Mouse (Mus musculus) kidney, postnatal 4 days (tissue): ENCODE measurements at regions not wholly inside any gene's neighbourhood (a gene's known extent, or its start where the extent isn't known, plus 50 kb on each side); places are given as distances from the start of the nearest gene placed in this dataset.
A peak's percentile ranks its signal among the peaks of the same experiment; 100 is the strongest.

Source experiments
- DNase-seq, 2 experiments: peaks; one replicate each; pipeline ENCODE4 v3.0.0; 2021; ENCODE audit warnings: mixed read lengths in 2 of 2

GRCm38 (mm10) chr9:74342176-74342575, 232.0 kb downstream of the Wdr72 start:
- DNase-seq, result no peak

- DNase-seq, result no peak
These were observed 234.9 kb downstream of the Wdr72 start for GRCm38 (mm10) chr9:74345027-74345426.

GRCm38 (mm10) chr9:74348776-74349175, 238.6 kb downstream of the Wdr72 start:
- DNase-seq, result no peak

- no peak for DNase-seq
These were observed 255.8 kb downstream of the Wdr72 start for GRCm38 (mm10) chr9:74365930-74366438.

DNA sequence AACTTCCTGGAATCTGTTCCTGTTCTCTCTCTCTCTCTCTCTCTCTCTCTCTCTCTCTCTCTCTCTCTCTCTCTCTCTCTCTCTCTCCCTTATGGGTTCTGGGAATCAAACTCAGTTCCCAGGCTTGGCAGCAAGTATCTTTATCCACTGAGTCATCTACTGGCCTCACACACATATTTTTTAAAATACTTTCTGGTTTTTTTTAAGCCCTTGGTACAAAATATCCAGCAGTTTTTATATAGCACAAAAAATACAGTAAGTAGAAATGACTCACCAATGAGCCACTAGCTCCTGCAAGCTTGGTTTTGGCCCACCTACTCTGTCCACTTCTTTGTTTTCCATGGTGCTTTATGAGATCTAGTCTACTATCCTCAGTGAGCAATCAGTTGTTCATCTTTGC, 266.0 kb downstream of the Wdr72 start:
- no peak for DNase-seq

DNA sequence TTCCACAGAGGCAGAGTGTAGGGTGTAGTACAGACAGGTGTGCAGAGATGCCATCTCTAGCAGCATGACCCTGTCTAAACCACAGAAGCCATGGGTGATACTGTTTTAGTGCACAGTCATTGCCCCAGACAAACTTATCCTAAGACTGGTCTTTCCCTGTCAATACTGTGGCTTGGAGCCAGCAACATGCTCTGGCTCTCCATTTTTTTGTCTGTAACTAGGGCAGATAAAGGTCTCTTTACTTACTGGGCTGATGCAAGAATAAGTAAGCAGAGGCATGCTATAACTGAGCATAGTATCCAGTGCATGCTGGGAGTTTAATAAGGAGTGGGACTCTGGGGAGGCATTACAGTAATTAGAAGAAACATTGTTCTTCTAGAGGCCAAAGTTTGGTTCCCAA, 267.0 kb downstream of the Wdr72 start:
- no peak for DNase-seq

DNA sequence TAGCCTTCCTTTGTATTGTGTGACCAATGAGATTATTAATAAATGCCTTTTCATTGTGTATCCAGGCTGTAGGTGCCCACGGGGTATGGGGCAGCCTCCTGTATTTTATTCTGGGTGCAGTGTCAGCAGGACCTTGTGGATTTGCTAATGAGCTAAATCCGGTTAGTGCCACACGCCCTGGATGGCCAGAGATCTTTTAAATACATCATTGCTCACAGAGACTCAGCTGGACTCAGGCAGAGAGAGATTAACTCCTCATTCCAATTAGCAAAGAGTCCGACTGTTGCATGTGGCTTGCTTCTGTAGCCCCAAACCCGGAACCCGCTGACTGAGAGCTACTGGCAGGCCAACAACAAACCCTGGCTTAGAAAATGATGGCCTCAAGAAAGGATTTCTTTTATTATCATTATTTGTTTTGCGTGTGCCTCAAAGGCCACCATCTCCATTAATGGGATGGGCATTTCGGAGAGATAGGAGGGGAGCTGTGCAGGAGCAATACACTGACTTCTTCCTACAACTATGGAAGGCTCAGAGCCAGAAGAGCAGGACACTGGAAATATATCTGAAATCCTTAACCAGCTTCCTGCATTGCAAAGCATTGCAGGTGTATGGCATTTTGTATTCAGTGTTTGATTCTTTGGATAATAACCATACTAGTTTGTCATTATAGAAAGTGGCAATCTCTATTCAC, 274.2 kb downstream of the Wdr72 start:
- no peak for DNase-seq

GRCm38 (mm10) chr9:74425594-74425993, 315.4 kb downstream of the Wdr72 start:
- DNase-seq, result no peak

- DNase-seq, result peak; percentile 3
These were observed 339.8 kb downstream of the Wdr72 start for GRCm38 (mm10) chr9:74449981-74450380.

DNA sequence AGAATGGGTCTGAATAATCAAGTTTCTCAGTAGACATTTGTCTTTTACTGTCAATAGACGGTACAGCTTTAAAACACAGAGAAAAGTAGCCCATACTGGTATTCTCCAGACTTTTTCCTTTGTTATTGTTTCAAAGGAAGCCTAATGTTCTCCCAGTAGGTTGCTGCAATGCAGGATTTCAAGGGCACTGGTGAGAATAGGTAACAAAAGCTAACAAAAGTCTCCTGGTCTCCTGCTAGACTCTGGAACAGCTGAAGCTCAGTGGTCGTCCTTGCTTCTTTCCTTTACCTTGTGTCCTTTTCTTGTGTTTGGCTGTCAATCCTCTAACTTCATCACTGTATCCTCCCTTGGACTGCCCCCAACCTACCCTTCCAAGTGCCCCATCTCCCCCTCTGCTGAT, 350.9 kb downstream of the Wdr72 start:
- no peak for DNase-seq

GRCm38 (mm10) chr9:74476830-74477229, 366.7 kb downstream of the Wdr72 start:
- DNase-seq, result no peak

- no peak for DNase-seq
These were observed 369.1 kb downstream of the Wdr72 start for GRCm38 (mm10) chr9:74479273-74479672.

DNA sequence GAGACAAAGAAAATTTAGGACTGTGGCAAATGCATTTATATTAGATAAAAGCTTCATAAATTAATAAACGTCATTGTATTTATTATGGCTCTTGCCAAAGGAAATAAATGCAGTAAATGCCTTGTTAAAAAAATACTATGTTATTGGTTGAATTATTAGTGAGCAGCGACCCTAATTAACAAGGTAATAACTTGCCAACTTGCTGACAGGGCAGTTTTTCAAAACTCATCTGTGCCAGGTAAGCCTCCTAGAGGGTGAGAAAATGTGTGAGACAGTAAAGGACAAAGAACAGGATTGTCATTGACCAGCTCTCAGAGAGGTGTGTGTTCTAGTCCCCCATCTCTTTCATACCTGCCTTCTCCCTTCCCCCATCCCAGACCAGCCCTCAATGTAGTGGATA, 347.8 kb upstream of the Onecut1 start:
- no peak for DNase-seq

DNA sequence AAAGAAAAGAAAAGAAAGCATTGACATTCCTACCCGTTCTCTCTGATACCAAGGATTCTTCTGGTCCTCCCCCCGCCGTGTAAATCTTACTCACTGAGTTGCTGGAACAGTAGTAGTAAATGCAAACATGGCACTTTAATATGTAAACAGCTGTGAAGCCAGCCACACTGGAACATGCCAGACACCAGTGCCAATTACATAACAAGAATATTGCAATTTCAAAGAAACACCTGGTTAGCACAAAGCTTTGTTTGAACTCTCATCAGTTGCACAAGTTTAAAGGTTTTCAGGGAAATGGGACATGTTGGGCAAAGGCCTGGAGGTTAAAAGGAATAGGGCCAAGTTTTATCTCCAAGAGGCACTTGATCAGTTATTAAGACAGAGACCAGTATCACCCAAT, 333.2 kb upstream of the Onecut1 start:
- DNase-seq, result no peak

DNA sequence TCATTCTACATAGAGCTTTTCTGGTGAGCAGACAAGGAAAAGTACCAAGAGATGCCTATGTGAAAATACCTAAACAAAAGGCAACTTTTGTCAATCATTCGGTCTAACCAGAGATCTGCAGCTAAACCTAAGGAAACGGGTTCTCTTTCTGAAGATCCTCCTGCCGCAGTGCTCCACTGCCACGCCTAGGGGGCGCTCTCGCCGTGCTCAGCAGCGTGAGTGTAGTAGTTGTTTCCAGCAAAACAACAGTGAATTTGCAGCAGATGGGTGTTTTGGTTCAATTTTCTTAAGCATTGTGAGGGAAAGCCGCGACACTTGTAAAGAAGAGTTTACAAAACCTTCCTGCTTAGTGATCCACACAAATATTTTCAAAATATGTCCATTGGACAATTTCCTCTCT, 331.4 kb upstream of the Onecut1 start:
- DNase-seq, result peak; percentile 68 to 69

DNA sequence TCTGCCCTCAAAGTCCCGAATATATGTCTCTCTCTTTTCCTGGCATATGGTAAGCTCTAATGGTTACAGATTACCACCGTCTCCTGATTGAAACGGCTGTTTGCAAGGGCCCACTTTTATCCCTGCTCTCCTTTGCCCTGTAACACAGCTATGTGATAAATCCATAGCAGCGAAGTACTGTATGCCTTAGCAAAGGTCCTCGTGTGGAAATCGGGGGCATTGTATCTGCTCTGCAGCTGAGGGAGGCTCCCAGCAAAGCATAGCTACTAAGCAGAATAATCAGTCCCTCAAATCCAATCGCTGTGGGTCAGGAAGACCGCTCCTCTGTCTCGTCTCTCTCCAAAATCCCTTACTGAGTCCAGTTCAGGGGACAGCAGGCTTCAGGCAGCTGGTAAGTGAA, 331.0 kb upstream of the Onecut1 start:
- no peak for DNase-seq

- no peak for DNase-seq
These were observed 329.7 kb upstream of the Onecut1 start for GRCm38 (mm10) chr9:74531986-74532385.

DNA sequence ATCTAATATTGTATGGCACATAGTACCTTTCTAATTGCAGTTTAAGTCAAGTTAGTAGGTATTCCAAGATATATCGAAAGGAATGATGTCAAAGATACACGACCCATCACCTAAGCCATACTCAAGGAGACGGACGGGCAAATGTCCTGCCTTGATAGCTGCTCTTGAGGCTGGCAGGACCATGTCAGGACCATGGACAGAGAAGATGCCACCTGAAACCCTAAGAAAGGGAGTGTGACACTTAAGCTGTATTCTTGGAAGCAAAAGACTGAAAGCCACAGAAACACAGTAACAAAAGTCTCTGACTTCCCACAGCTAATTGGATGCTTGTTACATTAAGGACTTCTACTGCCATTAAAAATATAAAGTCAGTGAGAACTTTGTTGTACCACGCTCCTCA, 326.7 kb upstream of the Onecut1 start:
- DNase-seq, result peak; percentile 45 to 60

DNA sequence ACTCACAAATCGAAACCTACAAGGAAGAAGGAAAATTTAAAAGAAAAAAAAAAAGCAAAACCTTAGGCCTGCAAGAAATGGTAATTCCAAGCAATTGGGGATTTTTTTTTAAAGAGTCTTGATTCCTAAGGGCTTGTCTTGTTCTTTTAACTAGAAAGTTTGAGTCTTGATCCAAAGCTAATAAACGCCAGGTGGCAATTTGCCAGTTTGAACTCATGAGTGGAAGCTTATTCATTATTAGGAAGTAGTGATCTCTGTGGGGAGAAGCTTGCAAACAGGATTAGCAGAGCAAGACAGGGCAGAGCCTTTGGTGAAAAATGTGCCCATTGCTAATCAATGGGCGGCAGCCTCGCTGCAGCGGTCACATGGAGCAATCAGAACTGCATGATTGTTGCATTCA, 305.6 kb upstream of the Onecut1 start:
- DNase-seq, result no peak

DNA sequence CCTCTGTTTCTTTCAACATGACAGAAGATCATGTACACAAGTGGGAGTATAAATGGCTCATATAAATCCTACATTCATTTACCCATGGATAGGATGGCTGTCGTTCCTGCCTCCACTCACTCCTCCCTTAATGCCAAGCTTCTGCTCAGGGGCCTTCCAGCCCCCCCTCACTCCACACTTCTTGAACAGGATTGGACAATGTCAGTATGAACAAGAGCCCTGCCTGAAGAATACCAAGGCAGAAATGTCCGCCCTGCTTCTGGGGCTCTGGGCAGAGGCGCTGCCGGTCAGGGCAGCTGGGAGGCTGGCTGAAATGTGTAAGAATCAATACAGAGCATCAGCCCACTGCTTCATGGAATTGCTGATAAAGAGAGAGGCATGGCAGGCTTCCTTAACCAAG, 269.0 kb upstream of the Onecut1 start:
- DNase-seq, result no peak

DNA sequence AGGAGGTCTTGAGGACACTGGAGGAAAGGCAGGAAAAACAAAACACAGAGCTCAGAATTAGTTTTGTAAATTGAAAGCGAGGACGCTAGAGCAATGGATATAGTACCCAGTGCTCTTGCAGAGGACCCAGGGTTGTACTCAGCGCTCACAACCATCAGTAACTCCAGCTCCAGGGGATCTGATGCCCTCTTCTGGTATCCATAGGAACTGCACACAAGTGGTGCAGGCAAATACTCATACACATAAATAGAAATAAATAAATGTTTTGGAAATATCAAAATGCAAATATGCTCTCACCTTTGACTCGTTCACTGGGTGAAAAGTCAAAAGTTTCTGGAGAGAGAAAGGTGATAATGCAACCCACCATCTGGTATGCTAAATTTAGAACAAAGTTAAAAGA, 267.8 kb upstream of the Onecut1 start:
- DNase-seq, result no peak

DNA sequence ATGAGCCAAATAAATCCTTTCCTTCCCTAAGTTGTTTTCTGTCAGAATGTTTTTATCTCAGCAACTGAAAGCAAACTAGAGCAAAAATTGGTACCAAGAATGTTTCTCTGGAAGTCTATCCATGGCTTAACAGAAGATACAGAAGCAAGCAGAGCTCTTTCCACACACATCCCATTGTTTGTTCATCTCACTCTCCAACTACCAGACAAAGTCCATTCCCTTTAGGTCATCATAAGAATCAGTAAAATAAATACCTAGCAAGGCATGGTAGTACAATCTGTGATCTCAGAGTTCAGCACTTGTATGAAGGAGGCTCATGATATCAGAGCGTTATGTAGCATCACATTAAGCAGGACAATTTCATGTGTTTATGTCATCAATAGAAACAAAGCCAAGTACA, 257.3 kb upstream of the Onecut1 start:
- DNase-seq, result no peak

- DNase-seq, result no peak
These were observed 239.8 kb upstream of the Onecut1 start for GRCm38 (mm10) chr9:74621957-74622356.

DNA sequence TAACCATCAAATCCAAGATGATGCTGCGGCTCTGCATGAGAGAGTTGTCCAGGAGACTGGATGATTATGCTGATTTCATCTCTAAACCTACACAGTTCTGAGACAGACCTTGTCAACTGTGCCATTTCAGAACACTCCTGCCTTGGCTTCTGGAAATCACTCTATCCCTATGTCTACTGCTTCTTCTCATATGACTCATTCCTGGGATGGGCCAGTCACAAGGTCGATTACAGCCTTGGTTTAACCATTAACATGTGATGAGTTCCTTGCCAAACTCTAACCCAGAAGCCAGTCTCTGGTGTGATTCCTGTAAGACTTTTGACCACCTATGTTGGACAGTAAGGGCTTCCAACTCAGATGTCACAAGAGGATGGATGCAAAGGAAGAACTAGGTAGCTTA, 216.3 kb upstream of the Onecut1 start:
- DNase-seq, result no peak

- DNase-seq, result no peak
These were observed 211.7 kb upstream of the Onecut1 start for GRCm38 (mm10) chr9:74650036-74650435.
